Mouse (Mus musculus) MEL (cell line): ENCODE data around the gene Cul4a. TPM values are rescaled to one million over a fixed set of nuclear protein-coding genes. Genes with fewer than 3 reads are reported as not detected.
A peak's percentile ranks its signal among the peaks of the same experiment; 100 is the strongest.

ENCODE experiments used
- DNase-seq: peaks from one replicate; pipeline ENCODE4 v3.0.0; 2011; ENCODE audit warnings: low read depth, low spot score
- H3K27ac ChIP-seq: 2 replicates; pipeline ENCODE4 v1.5.1; 2012; ENCODE audit warnings: low read depth, mild to moderate bottlenecking, control low read depth, low read length, moderate library complexity; ENCODE audit not compliant: control insufficient read depth
- H3K27me3 ChIP-seq, 2 experiments: fragments of 150-350 bp in 1 of 2; sonication (generic) in 1 of 2; 2 replicates each; pipeline ENCODE4 v1.6.1; 2012; ENCODE audit warnings: low read length in 2 of 2, mild to moderate bottlenecking in 2 of 2, improper control_type of control experiment in 1 of 2, moderate library complexity in 1 of 2; ENCODE audit not compliant: insufficient read depth in 2 of 2, control insufficient read depth in 1 of 2
- H3K36me3 ChIP-seq, 2 experiments: 2 replicates each; pipeline ENCODE4 v1.6.1; 2012 to 2014; ENCODE audit warnings: low read length in 2 of 2, improper control_type of control experiment in 1 of 2, inconsistent platforms in 1 of 2, mild to moderate bottlenecking in 1 of 2; ENCODE audit not compliant: insufficient read depth in 2 of 2, control insufficient read depth in 1 of 2
- H3K4me1 ChIP-seq, 2 experiments: fragments of 150-350 bp in 1 of 2; sonication (generic) in 1 of 2; 2 replicates each; pipeline ENCODE4 v1.6.1; 2012; ENCODE audit warnings: low read length in 2 of 2, improper control_type of control experiment in 1 of 2, mild to moderate bottlenecking in 1 of 2; ENCODE audit not compliant: insufficient read depth in 2 of 2, control insufficient read depth in 1 of 2
- H3K4me3 ChIP-seq, 2 experiments: fragments of 150-350 bp in 1 of 2; sonication (generic) in 1 of 2; 2 replicates each; pipeline ENCODE4 v1.5.1; 2012; ENCODE audit warnings: low read depth in 2 of 2, low read length in 2 of 2, mild to moderate bottlenecking in 2 of 2, moderate library complexity in 2 of 2, control low read depth in 1 of 2, improper control_type of control experiment in 1 of 2; ENCODE audit not compliant: control insufficient read depth in 1 of 2, insufficient read depth in 1 of 2
- H3K79me2 ChIP-seq: 2 replicates; pipeline ENCODE4 v1.6.1; 2012; ENCODE audit warnings: mild to moderate bottlenecking, low read length, moderate library complexity; ENCODE audit not compliant: control insufficient read depth, poor library complexity, insufficient read depth
- H3K9ac ChIP-seq: 2 replicates; pipeline ENCODE4 v1.6.1; 2012; ENCODE audit warnings: low read depth, mild to moderate bottlenecking, control low read depth, low read length, moderate library complexity; ENCODE audit not compliant: control insufficient read depth, poor library complexity, severe bottlenecking
- H3K9me3 ChIP-seq: fragments of 150-350 bp; sonication (generic); replicated peaks from 2 replicates; pipeline ENCODE4 v1.6.1; 2012; ENCODE audit warnings: mild to moderate bottlenecking, low read length, improper control_type of control experiment, moderate library complexity; ENCODE audit not compliant: insufficient read depth
- BHLHE40 ChIP-seq: IDR thresholded peaks from 2 replicates; pipeline ENCODE4 v1.6.1; 2012; ENCODE audit warnings: low read depth, mild to moderate bottlenecking, inconsistent platforms, low read length, improper control_type of control experiment, borderline replicate concordance
- E2F4 ChIP-seq: IDR thresholded peaks from 2 replicates; pipeline ENCODE4 v1.6.1; 2011; ENCODE audit warnings: low read depth, low read length, improper control_type of control experiment, borderline replicate concordance
- ETS1 ChIP-seq: IDR thresholded peaks from 2 replicates; pipeline ENCODE4 v1.6.1; 2012; ENCODE audit warnings: low read depth, mild to moderate bottlenecking, inconsistent platforms, low read length, improper control_type of control experiment, moderate library complexity
- GATA1 ChIP-seq: IDR thresholded peaks from 2 replicates; pipeline ENCODE4 v1.6.1; 2011; ENCODE audit warnings: low read depth, low read length, improper control_type of control experiment
- MAFK ChIP-seq: IDR thresholded peaks from 2 replicates; pipeline ENCODE4 v1.6.1; 2011; ENCODE audit warnings: low read depth, mild to moderate bottlenecking, low read length, improper control_type of control experiment, borderline replicate concordance
- MYB ChIP-seq: IDR thresholded peaks from 2 replicates; pipeline ENCODE4 v1.6.1; 2011; ENCODE audit warnings: mild to moderate bottlenecking, low read depth, low read length, improper control_type of control experiment
- NRF1 ChIP-seq: IDR thresholded peaks from 2 replicates; pipeline ENCODE4 v1.6.1; 2014; ENCODE audit warnings: low read depth, mild to moderate bottlenecking, inconsistent platforms, low read length, improper control_type of control experiment, moderate library complexity; ENCODE audit not compliant: poor library complexity, insufficient read depth, severe bottlenecking
- POLR2AphosphoS2 ChIP-seq: IDR thresholded peaks from 2 replicates; pipeline ENCODE4 v1.6.1; 2011; ENCODE audit warnings: low read length, improper control_type of control experiment
- POLR2AphosphoS5 ChIP-seq: IDR thresholded peaks from 2 replicates; pipeline ENCODE4 v1.6.1; 2012; ENCODE audit warnings: low read depth, borderline replicate concordance, mild to moderate bottlenecking, inconsistent platforms, low read length, moderate library complexity, mixed read lengths
- RAD21 ChIP-seq: IDR thresholded peaks from 2 replicates; pipeline ENCODE4 v1.6.1; 2011; ENCODE audit warnings: mild to moderate bottlenecking, low read depth, low read length, improper control_type of control experiment
- TBP ChIP-seq: IDR thresholded peaks from 2 replicates; pipeline ENCODE4 v1.8.0; 2011; ENCODE audit warnings: low read depth, low read length, improper control_type of control experiment
- UBTF ChIP-seq: IDR thresholded peaks from 2 replicates; pipeline ENCODE4 v1.6.1; 2012; ENCODE audit warnings: low read depth, mild to moderate bottlenecking, inconsistent platforms, low read length, improper control_type of control experiment, moderate library complexity, borderline replicate concordance; ENCODE audit not compliant: insufficient read depth
- ZMIZ1 ChIP-seq: IDR thresholded peaks from 2 replicates; pipeline ENCODE4 v1.6.1; 2012; ENCODE audit warnings: low read depth, mild to moderate bottlenecking, inconsistent platforms, low read length, improper control_type of control experiment, moderate library complexity
- polyA plus RNA-seq, 2 experiments: library from polyadenylated mRNA; stranded (reverse) in 1 of 2; unstranded in 1 of 2; fragments of >175 nt in 1 of 2; fragments of >200 nt in 1 of 2; gene quantifications; 2 replicates each; pipeline versions ENCODE4 v1.2.1 to v1.2.4; 2012; ENCODE audit warnings: low replicate concordance in 2 of 2, low read depth in 1 of 2; ENCODE audit not compliant: insufficient read length in 2 of 2, insufficient read depth in 1 of 2, missing spikeins in 1 of 2
- total RNA-seq: library from RNA; depleted of rRNA; stranded (reverse); fragments of 300-350 nt; gene quantifications from 2 replicates; pipeline ENCODE4 v1.2.3, GENCODE M21; 2012

Cul4a gene
- total and polyA plus RNA-seq, 3 experiments: 56.2 to 131 (median 81.4) TPM

DNA sequence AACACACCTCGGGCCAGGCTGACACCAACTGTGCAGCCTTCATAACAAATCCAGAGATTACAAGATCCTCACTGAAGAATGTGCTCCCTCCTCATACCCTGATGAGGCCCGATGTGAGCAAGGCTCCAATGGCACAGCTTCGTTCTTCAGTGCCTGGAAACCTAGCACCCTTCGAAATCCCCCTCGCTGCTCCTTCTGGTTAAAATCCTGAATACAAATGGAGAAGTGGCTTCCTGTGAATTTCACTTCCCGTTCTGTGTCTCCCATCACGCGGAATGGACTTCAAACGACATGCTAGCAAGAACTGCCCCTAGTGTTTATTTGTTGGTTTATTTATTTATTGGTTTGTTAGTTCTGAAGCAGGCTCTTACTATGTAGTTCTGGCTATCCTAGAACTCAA lies 49.9 kb downstream of the Cul4a start:
- Histone ChIP-seq H3K4me3 (no peak overlapping the region), H3K27me3 (no peaks in the 10 kb centered on the region), H3K79me2 (peaks cover 13% of the 10 kb centered on the region), H3K4me1 (peaks cover 1 to 6% of the 10 kb centered on the region in 2 experiments), H3K27ac (no peak overlapping the region), H3K9me3 (no peaks in the 10 kb centered on the region), H3K9ac (no peak overlapping the region), H3K36me3 (peaks cover 0 to 2% of the 10 kb centered on the region in 2 experiments; a peak in 1 of 4 replicates)
- TF ChIP-seq E2F4 (no peak), TBP (no peak), ZMIZ1 (no peak), NRF1 (no peak), POLR2AphosphoS5 (no peak), GATA1 (no peak)
- no peak for DNase-seq

- Histone ChIP-seq H3K4me1 (peaks cover 5 to 8% of the 10 kb centered on the region in 2 experiments), H3K9me3 (no peaks in the 10 kb centered on the region), H3K79me2 (peaks cover 24% of the 10 kb centered on the region), H3K4me3 (no peak overlapping the region), H3K27ac (no peak overlapping the region), H3K9ac (no peak overlapping the region), H3K36me3 (peaks cover 0 to 11% of the 10 kb centered on the region in 2 experiments; a peak in 2 of 4 replicates), H3K27me3 (no peaks in the 10 kb centered on the region)
- TF ChIP-seq MYB (no peak), UBTF (no peak), POLR2AphosphoS2 (peak; percentile 3; the same call in 1 of the 2 replicates), MAFK (no peak), BHLHE40 (no peak), RAD21 (no peak), NRF1 (no peak), ETS1 (no peak)
- DNase-seq: no peak
Observed at GRCm38 (mm10) chr8:13156327-13157097, 51.1 kb downstream of the Cul4a start.
